Mouse (Mus musculus): Measurements from ENCODE around the gene Six5. TPM values are rescaled to one million over a fixed set of nuclear protein-coding genes. Genes with fewer than 3 reads are reported as not detected.

The Six5 gene
- polyA plus RNA-seq, 1 experiment, result 14.1 TPM

DNA sequence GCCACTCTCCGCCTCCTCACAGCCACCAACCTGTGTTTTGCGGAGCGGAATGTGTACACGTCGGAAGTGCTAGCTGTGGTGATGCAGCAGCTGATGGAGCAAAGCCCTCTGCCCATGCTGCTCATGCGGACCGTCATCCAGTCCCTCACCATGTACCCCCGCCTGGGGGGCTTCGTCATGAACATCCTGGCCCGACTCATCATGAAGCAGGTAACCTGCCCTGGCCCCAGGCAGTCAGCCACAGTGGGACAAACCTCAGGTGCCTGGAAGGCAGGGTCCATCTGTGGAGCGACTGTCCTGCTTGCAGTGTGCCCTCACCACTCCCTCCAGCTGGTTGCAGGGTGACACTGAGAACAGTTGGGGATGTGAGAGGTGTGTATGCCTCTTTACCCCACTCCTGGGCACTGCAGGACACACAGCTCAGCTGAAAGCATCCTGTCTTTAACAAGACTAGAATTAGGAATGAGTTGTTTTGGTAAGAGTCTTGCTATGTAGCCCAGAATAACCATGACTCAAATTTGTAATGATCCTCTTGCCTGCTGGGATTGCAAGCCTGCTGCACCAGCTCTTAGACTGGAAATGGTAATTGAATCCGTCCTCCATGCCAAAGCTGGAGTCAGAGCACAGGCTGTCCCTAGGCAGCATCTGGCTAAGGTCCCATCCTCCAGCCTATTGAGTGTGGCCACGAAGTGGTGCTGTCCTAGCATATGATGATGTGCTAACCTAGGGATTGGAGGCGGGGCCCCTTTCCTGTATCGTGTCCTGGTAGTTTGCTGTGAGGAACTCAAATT lies 41.9 kb upstream of the Six5 start:
- Histone ChIP-seq H3K27ac (ENCODE audit: insufficient read depth, low read depth, low read length) (no peak overlapping the region), H3K27me3 (replicated peaks; ENCODE audit: control insufficient read depth, insufficient read depth, low read length) (no peaks in the 10 kb centered on the region), H3K36me3 (ENCODE audit: control insufficient read depth, insufficient read depth, low read length) (peaks cover 2% of the 10 kb centered on the region; the same call in 1 of the 2 replicates), H3K4me3 (ENCODE audit: insufficient read depth, low read depth, low read length) (no peak overlapping the region), H3K4me1 (ENCODE audit: control insufficient read depth, insufficient read depth, low read length) (no peaks in the 10 kb centered on the region)
- 91% methylated on average over 15 of the region's 15 CpGs for WGBS
- no peak for TF ChIP-seq POLR2A (IDR thresholded peaks at IDR 0.05; ENCODE audit: low read depth, low read length)
- no peak for TF ChIP-seq CTCF (conservative IDR thresholded peaks at IDR 0.05; ENCODE audit: insufficient read depth, insufficient read length, low read depth, low read length)
- DNase-seq, result no peak

DNA sequence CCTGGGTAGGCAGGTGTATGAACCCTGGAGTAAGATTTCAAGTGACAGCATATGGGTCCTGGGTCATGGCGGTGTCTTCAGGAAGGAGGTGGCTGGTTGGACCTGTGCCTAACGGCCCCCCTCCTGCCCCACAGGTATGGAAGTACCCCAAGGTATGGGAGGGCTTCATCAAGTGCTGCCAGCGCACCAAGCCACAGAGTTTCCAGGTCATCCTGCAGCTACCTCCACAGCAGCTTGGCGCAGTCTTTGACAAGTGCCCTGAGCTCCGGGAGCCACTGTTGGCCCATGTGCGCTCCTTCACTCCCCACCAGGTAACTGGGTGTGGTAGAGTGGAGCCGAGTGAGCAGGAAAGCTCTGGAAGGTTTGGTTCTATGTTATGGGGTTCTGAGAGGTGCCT lies 41.3 kb upstream of the Six5 start:
- WGBS, result 89% methylated on average over 7 of the region's 7 CpGs
- no peaks in the 10 kb centered on the region for H3K27me3 ChIP-seq (replicated peaks; ENCODE audit: control insufficient read depth, insufficient read depth, low read length)
- DNase-seq, result no peak
- no peak for TF ChIP-seq CTCF (conservative IDR thresholded peaks at IDR 0.05; ENCODE audit: insufficient read depth, insufficient read length, low read depth, low read length)
- TF ChIP-seq POLR2A (IDR thresholded peaks at IDR 0.05; ENCODE audit: low read depth, low read length), result no peak
- no peak overlapping the region for H3K27ac ChIP-seq (ENCODE audit: insufficient read depth, low read depth, low read length)
- H3K4me3 ChIP-seq (ENCODE audit: insufficient read depth, low read depth, low read length), result no peak overlapping the region
- peaks cover 2% of the 10 kb centered on the region; the same call in 1 of the 2 replicates for H3K36me3 ChIP-seq (ENCODE audit: control insufficient read depth, insufficient read depth, low read length)
- no peaks in the 10 kb centered on the region for H3K4me1 ChIP-seq (ENCODE audit: control insufficient read depth, insufficient read depth, low read length)

DNA sequence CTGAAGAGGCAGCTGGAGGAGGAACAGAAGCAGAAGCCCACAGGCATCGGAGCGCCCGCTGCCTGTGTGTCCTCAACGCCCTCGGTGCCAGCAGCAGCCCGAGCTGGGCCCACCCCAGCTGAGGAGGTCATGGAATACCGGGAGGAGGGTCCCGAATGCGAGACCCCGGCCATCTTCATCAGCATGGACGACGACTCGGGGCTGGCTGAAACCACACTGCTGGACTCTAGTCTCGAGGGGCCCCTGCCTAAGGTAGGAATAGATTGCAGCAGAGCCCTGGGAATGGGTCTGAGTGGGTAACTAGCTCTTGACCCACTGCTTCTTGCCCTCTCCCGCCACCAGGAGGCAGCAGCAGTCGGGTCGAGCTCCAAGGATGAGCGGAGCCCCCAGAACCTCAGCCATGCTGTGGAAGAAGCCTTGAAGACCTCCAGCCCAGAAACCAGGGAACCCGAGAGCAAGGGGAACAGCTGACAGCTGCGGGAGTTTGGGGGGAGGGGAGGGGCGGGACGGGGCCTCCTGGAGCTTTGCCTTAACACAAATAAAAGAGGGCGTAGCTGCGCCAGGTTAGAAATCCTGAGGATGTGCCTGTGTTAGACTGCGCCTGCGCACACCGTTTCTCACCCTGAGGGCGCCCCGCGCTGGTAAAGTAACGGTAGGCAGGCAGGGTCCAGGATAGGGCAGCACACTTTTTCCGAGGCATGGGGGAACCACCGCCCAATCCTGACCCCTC lies 40.2 kb upstream of the Six5 start, which contains the start of gene Rsph6a:
Rsph6a (plus strand) TSS at position 644 of the 730 bp plus-strand sequence.
- H3K4me1 ChIP-seq (ENCODE audit: control insufficient read depth, insufficient read depth, low read length), result no peaks in the 10 kb centered on the region
- WGBS, result 34% methylated on average over 33 of the region's 33 CpGs
- no peak within 1 kb of the TSS for H3K4me3 ChIP-seq (ENCODE audit: insufficient read depth, low read depth, low read length)
- H3K36me3 ChIP-seq (ENCODE audit: control insufficient read depth, insufficient read depth, low read length), result peaks cover 2% of the 10 kb centered on the region; the same call in 1 of the 2 replicates
- H3K27ac ChIP-seq (ENCODE audit: insufficient read depth, low read depth, low read length), result no peak within 1 kb of the TSS
- no peaks in the 10 kb centered on the region for H3K27me3 ChIP-seq (replicated peaks; ENCODE audit: control insufficient read depth, insufficient read depth, low read length)
- peak; percentile 45; the same call in 1 of the 2 replicates for TF ChIP-seq CTCF (conservative IDR thresholded peaks at IDR 0.05; ENCODE audit: insufficient read depth, insufficient read length, low read depth, low read length)
- TF ChIP-seq POLR2A (IDR thresholded peaks at IDR 0.05; ENCODE audit: low read depth, low read length), result no peak
- no peak for DNase-seq

DNA sequence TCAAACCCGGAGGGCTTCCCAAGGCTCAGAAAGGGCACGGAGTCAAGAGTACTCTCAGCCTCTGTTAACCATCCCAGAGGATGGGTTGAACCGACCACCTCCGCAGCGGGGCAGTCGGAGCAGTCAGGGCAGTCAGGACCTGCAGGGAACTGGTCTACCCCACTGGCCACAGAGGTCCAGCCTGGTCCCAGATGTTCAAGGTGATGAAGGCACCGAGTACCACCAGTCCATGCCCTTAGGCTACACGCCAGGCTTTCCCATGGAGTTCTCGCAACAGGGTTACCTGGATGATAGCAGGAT lies 39.7 kb upstream of the Six5 start:
- Histone ChIP-seq H3K36me3 (ENCODE audit: control insufficient read depth, insufficient read depth, low read length) (peaks cover 2% of the 10 kb centered on the region; the same call in 1 of the 2 replicates), H3K27me3 (replicated peaks; ENCODE audit: control insufficient read depth, insufficient read depth, low read length) (no peaks in the 10 kb centered on the region), H3K27ac (ENCODE audit: insufficient read depth, low read depth, low read length) (no peak overlapping the region), H3K4me1 (ENCODE audit: control insufficient read depth, insufficient read depth, low read length) (no peaks in the 10 kb centered on the region), H3K4me3 (ENCODE audit: insufficient read depth, low read depth, low read length) (no peak overlapping the region)
- no peak for DNase-seq
- TF ChIP-seq POLR2A (IDR thresholded peaks at IDR 0.05; ENCODE audit: low read depth, low read length) (no peak), CTCF (conservative IDR thresholded peaks at IDR 0.05; ENCODE audit: insufficient read depth, insufficient read length, low read depth, low read length) (no peak)
- WGBS, result 73% methylated on average over 9 of the region's 9 CpGs

DNA sequence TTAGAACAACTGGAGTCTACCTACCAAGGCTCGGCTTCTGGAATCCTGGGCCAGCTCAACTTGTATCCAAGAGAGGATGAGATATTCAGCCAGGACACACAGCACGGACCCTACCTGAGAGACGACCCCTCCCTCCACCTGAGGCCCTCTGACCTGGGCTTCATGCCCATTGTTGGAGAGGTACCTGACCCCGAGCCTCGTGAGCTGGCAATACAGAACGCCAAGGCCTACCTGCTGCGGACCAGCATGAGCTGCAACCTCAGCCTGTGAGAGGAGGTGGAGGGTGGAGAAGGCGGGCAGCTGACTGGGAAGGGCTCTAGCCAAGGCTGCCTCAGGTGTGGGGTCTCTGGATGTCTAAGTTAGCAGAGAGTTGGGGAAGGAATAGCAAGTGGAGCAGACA lies 39.3 kb upstream of the Six5 start:
- Histone ChIP-seq H3K4me1 (ENCODE audit: control insufficient read depth, insufficient read depth, low read length) (no peaks in the 10 kb centered on the region), H3K27me3 (replicated peaks; ENCODE audit: control insufficient read depth, insufficient read depth, low read length) (no peaks in the 10 kb centered on the region), H3K4me3 (ENCODE audit: insufficient read depth, low read depth, low read length) (no peak overlapping the region), H3K27ac (ENCODE audit: insufficient read depth, low read depth, low read length) (no peak overlapping the region), H3K36me3 (ENCODE audit: control insufficient read depth, insufficient read depth, low read length) (peaks cover 2% of the 10 kb centered on the region; the same call in 1 of the 2 replicates)
- TF ChIP-seq POLR2A (IDR thresholded peaks at IDR 0.05; ENCODE audit: low read depth, low read length) (no peak), CTCF (conservative IDR thresholded peaks at IDR 0.05; ENCODE audit: insufficient read depth, insufficient read length, low read depth, low read length) (no peak)
- WGBS, result 88% methylated on average over 8 of the region's 8 CpGs
- no peak for DNase-seq

DNA sequence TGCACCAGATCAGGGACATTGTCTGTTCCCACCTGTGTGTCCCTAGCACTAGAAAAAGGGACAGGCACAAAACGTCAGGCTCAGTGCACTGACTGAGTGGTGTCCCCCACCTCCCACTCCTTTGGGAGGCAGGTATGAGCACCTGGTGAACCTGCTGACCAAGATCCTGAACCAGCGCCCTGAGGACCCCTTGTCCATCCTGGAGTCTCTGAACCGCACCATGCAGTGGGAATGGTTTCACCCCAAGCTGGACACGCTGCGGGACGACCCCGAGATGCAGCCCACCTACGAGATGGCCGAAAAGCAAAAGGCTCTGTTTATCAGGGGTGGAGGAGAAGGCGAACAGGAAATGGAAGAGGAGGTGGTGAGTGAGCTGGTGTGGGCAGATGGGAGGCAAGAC lies 37.0 kb upstream of the Six5 start:
- no peak for TF ChIP-seq CTCF (conservative IDR thresholded peaks at IDR 0.05; ENCODE audit: insufficient read depth, insufficient read length, low read depth, low read length)
- no peak for TF ChIP-seq POLR2A (IDR thresholded peaks at IDR 0.05; ENCODE audit: low read depth, low read length)
- WGBS, result 87% methylated on average over 10 of the region's 10 CpGs
- H3K4me1 ChIP-seq (ENCODE audit: control insufficient read depth, insufficient read depth, low read length), result no peaks in the 10 kb centered on the region
- no peak for DNase-seq
- no peaks in the 10 kb centered on the region for H3K36me3 ChIP-seq (ENCODE audit: control insufficient read depth, insufficient read depth, low read length)
- H3K4me3 ChIP-seq (ENCODE audit: insufficient read depth, low read depth, low read length), result no peak overlapping the region
- no peaks in the 10 kb centered on the region for H3K27me3 ChIP-seq (replicated peaks; ENCODE audit: control insufficient read depth, insufficient read depth, low read length)
- H3K27ac ChIP-seq (ENCODE audit: insufficient read depth, low read depth, low read length), result no peak overlapping the region

DNA sequence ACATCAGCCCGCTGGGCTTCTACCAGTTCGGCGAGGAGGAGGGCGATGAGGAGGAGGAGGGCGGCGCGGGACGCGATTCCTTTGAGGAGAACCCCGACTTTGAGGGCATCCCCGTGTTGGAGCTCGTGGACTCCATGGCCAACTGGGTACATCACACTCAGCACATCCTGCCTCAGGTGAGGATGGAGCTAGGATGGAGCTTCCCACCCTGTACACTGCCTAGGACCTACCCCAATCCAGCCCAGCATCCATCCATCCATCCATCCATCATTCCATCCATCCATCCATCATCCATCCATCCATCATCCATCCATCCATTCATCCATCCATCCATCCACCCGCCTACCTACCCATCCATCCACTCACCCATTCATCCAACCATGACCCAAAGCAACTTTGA lies 28.5 kb upstream of the Six5 start:
- 49% methylated on average over 13 of the region's 13 CpGs for whole genome bisulfite sequencing
- Histone ChIP-seq H3K4me3 (ENCODE audit: insufficient read depth, low read depth, low read length) (no peak overlapping the region), H3K27me3 (replicated peaks; ENCODE audit: control insufficient read depth, insufficient read depth, low read length) (no peaks in the 10 kb centered on the region), H3K36me3 (ENCODE audit: control insufficient read depth, insufficient read depth, low read length) (no peaks in the 10 kb centered on the region), H3K4me1 (ENCODE audit: control insufficient read depth, insufficient read depth, low read length) (no peaks in the 10 kb centered on the region), H3K27ac (ENCODE audit: insufficient read depth, low read depth, low read length) (no peak overlapping the region)
- no peak for DNase-seq
- TF ChIP-seq CTCF (conservative IDR thresholded peaks at IDR 0.05; ENCODE audit: insufficient read depth, insufficient read length, low read depth, low read length) (no peak), POLR2A (IDR thresholded peaks at IDR 0.05; ENCODE audit: low read depth, low read length) (no peak)

Measured in kidney, adult 2 months (tissue).